8 mouse cellular contexts compared by ENCODE assay signal in the genomic region with DNA sequence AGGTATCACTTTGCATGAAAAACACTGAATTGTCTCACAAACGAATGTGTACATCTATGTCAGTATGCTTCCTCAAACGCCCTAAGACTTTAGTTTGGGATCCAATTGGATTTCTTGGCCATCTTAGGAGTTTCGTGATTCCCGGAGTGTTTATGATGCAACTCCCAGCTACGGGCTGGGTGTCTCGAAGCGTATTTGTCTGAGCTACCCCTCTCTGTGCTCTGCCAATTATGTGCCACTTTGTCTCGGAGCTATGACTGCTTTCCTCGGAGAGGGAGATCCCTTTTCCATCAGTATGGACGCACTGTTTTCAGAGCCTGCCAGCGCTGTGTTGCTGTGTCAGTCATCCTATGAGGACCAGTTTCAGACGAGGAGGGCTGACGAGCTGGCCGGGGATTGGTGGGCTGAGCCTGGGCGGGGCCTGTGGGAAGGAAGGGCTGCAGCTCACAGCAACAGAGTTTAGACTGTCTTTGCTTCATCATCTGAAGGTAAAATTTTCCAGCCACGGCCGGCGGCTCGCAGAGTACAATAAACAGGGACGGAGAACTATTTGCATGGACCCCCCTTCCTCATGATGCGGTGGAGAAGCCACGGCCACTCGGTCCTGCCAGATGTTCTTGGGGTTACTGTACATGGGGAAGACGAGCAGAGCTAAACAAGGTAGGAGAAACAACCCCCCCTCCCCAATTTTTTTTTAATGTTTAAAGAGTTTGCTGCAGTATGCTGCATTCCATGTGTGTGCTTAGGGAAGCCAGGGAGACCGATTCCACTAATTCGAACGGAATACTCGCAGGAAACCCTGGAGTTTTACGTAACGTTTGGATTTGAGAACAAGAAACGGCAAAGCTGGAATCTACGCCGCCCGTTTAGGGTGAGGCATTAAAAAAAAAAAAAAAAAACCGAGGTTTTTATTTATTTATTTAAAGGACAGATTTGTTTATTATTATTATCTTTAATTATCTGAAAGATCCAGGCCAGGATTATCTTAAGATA. TPM values are rescaled to one million over a fixed set of nuclear protein-coding genes. Genes with fewer than 3 reads are reported as not detected.
A peak's percentile ranks its signal among the peaks of the same experiment; 100 is the strongest.
DNase-seq lines count a peak whose midpoint lies in the region; ATAC-seq lines count a peak whose summit lies in the region.

Gene Mbnl2, plus strand, starts transcription at position 424 of the 993 bp plus-strand sequence.

- 3% methylated on average over 35 of the region's 35 CpGs for WGBS in hindbrain, embryonic 10.5 days

- H3K27me3 ChIP-seq in hindbrain, embryonic 10.5 days (ENCODE audit: insufficient read depth, poor library complexity, severe bottlenecking) = no peaks in the 10 kb centered on the region

- peak within 1 kb of the TSS; percentile 67 for H3K4me3 ChIP-seq in hindbrain, embryonic 10.5 days

- ATAC-seq in frontal cortex, adult (ENCODE audit: low TSS enrichment) = peak; percentile 97

- H3K36me3 ChIP-seq in hindbrain, embryonic 10.5 days = no peaks in the 10 kb centered on the region

- peak; percentile 95 for DNase-seq in MN1 (ENCODE audit: low spot score)
- DNase-seq in cerebellum, adult 9-10 months = peak; percentile 96
- DNase-seq in hindbrain, embryonic 10.5 days (ENCODE audit: low spot score) = peak; percentile 94
- peak; percentile 91 to 95 for DNase-seq in layer of hippocampus, postnatal 10 days (ENCODE audit: low spot score in 2 of 2)
- peak; percentile 98 for DNase-seq in lung, postnatal 10 days
- DNase-seq in ovary, postnatal 36 days (ENCODE audit: low spot score) = peak; percentile 95
- peak; percentile 94 for DNase-seq in thymus, postnatal 25 days

- H3K27ac ChIP-seq in hindbrain, embryonic 10.5 days = peak within 1 kb of the TSS; percentile 88

- H3K9me3 ChIP-seq in hindbrain, embryonic 10.5 days = no peaks in the 10 kb centered on the region

- peaks cover 52% of the 10 kb centered on the region for H3K4me1 ChIP-seq in hindbrain, embryonic 10.5 days (replicated peaks)

RNA-seq across cellular contexts. Expression of gene Mbnl2, which starts in this region (rescaled TPM):
- 29.4 and 31.8 TPM in 2 replicates for polyA plus RNA-seq in hindbrain, embryonic 10.5 days (2016; fragmentation: Nextera tagmentation; extraction: Ambion mirVana)
- total RNA-seq in layer of hippocampus, postnatal 10 days (2021) = 100 to 1,000 TPM; 126 to 132 TPM

Comparison
In these comparisons a context has a peak if more than half of its experiments do, and no peak if none do; other contexts are left out.
1. Peak in every context shown above with its lines: DNase-seq, ATAC-seq, H3K4me3 ChIP-seq and H3K27ac ChIP-seq.